Mouse (Mus musculus) layer of hippocampus, adult 11-12 months (tissue): ENCODE data around the gene Clcc1.

Source experiments
- DNase-seq: peaks from one replicate; pipeline ENCODE4 v3.0.0; 2022; ENCODE audit warnings: low spot score

The Clcc1 gene

GRCm38 (mm10) chr3:108702789-108703188 lies 49.1 kb downstream of the Clcc1 start:
- DNase-seq, result no peak

GRCm38 (mm10) chr3:108711296-108711695 lies 57.6 kb downstream of the Clcc1 start:
- no peak for DNase-seq

GRCm38 (mm10) chr3:108713065-108713675 lies 59.5 kb downstream of the Clcc1 start:
- DNase-seq, result no peak

GRCm38 (mm10) chr3:108714837-108715236 lies 61.1 kb downstream of the Clcc1 start:
- no peak for DNase-seq

GRCm38 (mm10) chr3:108717896-108718502 lies 64.3 kb downstream of the Clcc1 start:
- DNase-seq, result no peak

GRCm38 (mm10) chr3:108719357-108719756 lies 65.6 kb downstream of the Clcc1 start:
- DNase-seq, result no peak

GRCm38 (mm10) chr3:108719761-108720160 lies 66.0 kb downstream of the Clcc1 start:
- no peak for DNase-seq

- DNase-seq, result peak; percentile 44
Observed at GRCm38 (mm10) chr3:108721076-108721991, 67.6 kb downstream of the Clcc1 start.

- DNase-seq, result peak; percentile 95
Observed at GRCm38 (mm10) chr3:108722036-108722872, 68.5 kb downstream of the Clcc1 start, which contains the start of gene Gpsm2. Gene Gpsm2 (minus strand): TSS chr3:108722309.

- DNase-seq, result no peak
Observed at GRCm38 (mm10) chr3:108726413-108726812, 72.7 kb downstream of the Clcc1 start.

- no peak for DNase-seq
Observed at GRCm38 (mm10) chr3:108727344-108727743, 73.6 kb downstream of the Clcc1 start.

- DNase-seq, result no peak
Observed at GRCm38 (mm10) chr3:108727776-108728175, 74.1 kb downstream of the Clcc1 start.
